Mouse (Mus musculus): ENCODE data around the gene Setd1a.
A peak's percentile ranks its signal among the peaks of the same experiment; 100 is the strongest.

GRCm38 (mm10) chr7:127727898-127728297 is 48.6 kb upstream of the Setd1a start:
- TF ChIP-seq CTCF (conservative IDR thresholded peaks at IDR 0.05; ENCODE audit: low read length) (peak; percentile 45), POU5F1 (IDR thresholded peaks at IDR 0.05; ENCODE audit: borderline replicate concordance, low read length) (no peak), NANOG (IDR thresholded peaks at IDR 0.05; ENCODE audit: borderline replicate concordance, low read length) (no peak)
